Mouse (Mus musculus): Measurements from ENCODE around the gene Hist1h2bf. TPM values are rescaled to one million over a fixed set of nuclear protein-coding genes. Genes with fewer than 3 reads are reported as not detected.
"Not testable (repeated sequence)": the region's sequence is repeated elsewhere in the genome, so short reads cannot be mapped to it uniquely, and the experiment has no call there.

Gene Hist1h2bf
- 6.7 and 10.8 TPM in 2 replicates for polyA plus RNA-seq (2014; fragmentation: Nextera tagmentation; extraction: Ambion mirVana)

- not testable (repeated sequence) for H3K4me1 ChIP-seq (ENCODE audit: control insufficient read depth, insufficient read depth, low read length); H3K36me3 ChIP-seq (ENCODE audit: control insufficient read depth, insufficient read depth, low read length); H3K27me3 ChIP-seq (ENCODE audit: control insufficient read depth, insufficient read depth, low read length); H3K9me3 ChIP-seq (ENCODE audit: control insufficient read depth, low read length)
- peak within 1 kb of the TSS; percentile 94 for H3K27ac ChIP-seq (ENCODE audit: low read depth, low read length)
- peak within 1 kb of the TSS; percentile 69 for H3K4me2 ChIP-seq (replicated peaks; ENCODE audit: low read depth, low read length)
- H3K9ac ChIP-seq (ENCODE audit: low read depth, low read length), result peak within 1 kb of the TSS; percentile 82
- H3K4me3 ChIP-seq (ENCODE audit: low read length), result peak within 1 kb of the TSS; percentile 54
- WGBS, result under 1% methylated on average over 30 of the region's 42 CpGs
- ATAC-seq (ENCODE audit: low FRiP score, low TSS enrichment), result peak; percentile 92
Observed at GRCm38 (mm10) chr13:23573898-23574524, at the start of gene Hist1h2bf, which contains the start of gene Hist1h2ad. Gene Hist1h2bf (minus strand): TSS chr13:23574196. Gene Hist1h2ad (plus strand): TSS chr13:23574381.

- H3K36me3 ChIP-seq (ENCODE audit: control insufficient read depth, insufficient read depth, low read length), result no peaks in the 10 kb centered on the region
- ATAC-seq (ENCODE audit: low FRiP score, low TSS enrichment), result no peak
- peaks cover 3% of the 10 kb centered on the region; the same call in 1 of the 2 replicates for H3K4me1 ChIP-seq (ENCODE audit: control insufficient read depth, insufficient read depth, low read length)
- peak overlapping the region; percentile 77 for H3K4me2 ChIP-seq (replicated peaks; ENCODE audit: low read depth, low read length)
- peak overlapping the region; percentile 95 for H3K9ac ChIP-seq (ENCODE audit: low read depth, low read length)
- peak overlapping the region; percentile 99 for H3K27ac ChIP-seq (ENCODE audit: low read depth, low read length)
- peak overlapping the region; percentile 75; the same call in 1 of the 2 replicates for H3K4me3 ChIP-seq (ENCODE audit: low read length)
- H3K9me3 ChIP-seq (ENCODE audit: control insufficient read depth, low read length), result no peaks in the 10 kb centered on the region
- 28% methylated on average over 7 of the region's 7 CpGs for WGBS
- H3K27me3 ChIP-seq (ENCODE audit: control insufficient read depth, insufficient read depth, low read length), result no peaks in the 10 kb centered on the region
Observed at GRCm38 (mm10) chr13:23622861-23623450, 49.0 kb upstream of the Hist1h2bf start.

DNA sequence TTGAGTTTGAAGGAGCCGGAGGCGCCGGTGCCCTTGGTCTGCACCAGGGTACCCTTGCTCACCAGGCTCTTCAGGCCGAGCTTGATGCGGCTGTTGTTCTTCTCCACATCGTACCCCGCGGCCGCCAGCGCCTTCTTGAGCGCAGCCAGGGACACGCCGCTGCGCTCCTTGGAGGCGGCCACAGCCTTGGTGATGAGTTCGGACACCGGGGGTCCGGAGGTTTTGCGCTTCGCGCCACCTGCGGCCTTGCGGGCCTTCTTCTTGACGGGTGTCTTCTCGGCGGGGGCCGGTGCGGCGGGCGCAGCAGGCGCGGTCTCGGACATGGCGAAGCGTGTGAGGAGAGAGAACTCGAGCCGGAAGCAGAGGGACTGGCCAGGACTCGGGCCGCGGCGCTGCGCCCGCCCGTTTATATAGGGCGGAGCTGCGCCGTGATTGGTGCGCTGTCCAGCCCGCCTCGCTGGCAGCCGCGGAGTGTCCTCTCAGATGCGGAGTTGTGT is 48.2 kb upstream of the Hist1h2bf start, which contains the start of gene Hist1h1e:
TSS of gene Hist1h1e (minus strand) at position 384 of the 497 bp plus-strand sequence.
- H3K9me3 ChIP-seq (ENCODE audit: control insufficient read depth, low read length); H3K4me1 ChIP-seq (ENCODE audit: control insufficient read depth, insufficient read depth, low read length); H3K27me3 ChIP-seq (ENCODE audit: control insufficient read depth, insufficient read depth, low read length); H3K36me3 ChIP-seq (ENCODE audit: control insufficient read depth, insufficient read depth, low read length): not testable (repeated sequence)
- ATAC-seq (ENCODE audit: low FRiP score, low TSS enrichment), result peak; percentile 96
- Histone ChIP-seq H3K4me3 (ENCODE audit: low read length) (peak within 1 kb of the TSS; percentile 75), H3K9ac (ENCODE audit: low read depth, low read length) (peak within 1 kb of the TSS; percentile 95), H3K27ac (ENCODE audit: low read depth, low read length) (peak within 1 kb of the TSS; percentile 99), H3K4me2 (replicated peaks; ENCODE audit: low read depth, low read length) (peak within 1 kb of the TSS; percentile 77)
- WGBS, result under 1% methylated on average over 45 of the region's 53 CpGs

DNA sequence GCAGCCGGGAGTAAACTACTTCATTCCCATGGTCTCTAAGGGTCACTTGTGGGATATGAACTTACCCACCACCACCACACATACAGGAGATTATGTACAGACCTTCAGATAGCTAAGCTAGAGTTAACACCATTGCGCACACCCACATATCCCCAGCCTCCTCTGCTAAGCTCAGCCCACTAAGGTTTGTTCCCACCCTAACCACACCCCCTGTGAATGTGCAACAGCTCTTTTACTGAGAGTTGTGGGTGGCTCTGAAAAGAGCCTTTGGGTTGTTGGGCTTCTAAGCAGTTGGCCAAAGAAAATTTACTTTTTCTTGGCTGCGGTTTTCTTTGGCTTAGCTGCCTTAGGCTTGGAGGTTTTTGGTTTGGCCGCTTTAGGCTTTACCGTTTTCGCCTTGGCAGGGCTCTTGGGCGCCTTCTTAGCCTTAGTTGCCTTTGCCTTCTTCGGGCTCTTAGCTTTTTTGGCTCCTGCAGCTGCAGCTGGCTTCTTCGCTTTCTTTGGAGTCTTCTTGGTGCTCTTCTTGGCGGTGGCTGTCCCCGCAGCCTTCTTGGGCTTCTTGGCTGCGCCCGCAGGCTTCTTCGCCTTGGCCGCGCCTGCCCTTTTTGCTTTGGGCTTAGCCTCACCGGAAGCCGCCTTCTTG is 47.7 kb upstream of the Hist1h2bf start:
- Histone ChIP-seq H3K4me2 (replicated peaks; ENCODE audit: low read depth, low read length) (peak overlapping the region; percentile 77), H3K4me3 (ENCODE audit: low read length) (peak overlapping the region; percentile 75), H3K27me3 (ENCODE audit: control insufficient read depth, insufficient read depth, low read length) (no peaks in the 10 kb centered on the region), H3K9me3 (ENCODE audit: control insufficient read depth, low read length) (no peaks in the 10 kb centered on the region), H3K36me3 (ENCODE audit: control insufficient read depth, insufficient read depth, low read length) (no peaks in the 10 kb centered on the region), H3K9ac (ENCODE audit: low read depth, low read length) (peak overlapping the region; percentile 95), H3K4me1 (ENCODE audit: control insufficient read depth, insufficient read depth, low read length) (peaks cover 3% of the 10 kb centered on the region; the same call in 1 of the 2 replicates), H3K27ac (ENCODE audit: low read depth, low read length) (peak overlapping the region; percentile 99)
- ATAC-seq (ENCODE audit: low FRiP score, low TSS enrichment), result peak; percentile 84
- WGBS, result under 1% methylated on average over 18 of the region's 18 CpGs

- Histone ChIP-seq H3K36me3 (ENCODE audit: control insufficient read depth, insufficient read depth, low read length) (no peaks in the 10 kb centered on the region), H3K4me3 (ENCODE audit: low read length) (peak within 1 kb of the TSS; percentile 75), H3K9me3 (ENCODE audit: control insufficient read depth, low read length) (no peaks in the 10 kb centered on the region), H3K9ac (ENCODE audit: low read depth, low read length) (peak within 1 kb of the TSS; percentile 95), H3K4me1 (ENCODE audit: control insufficient read depth, insufficient read depth, low read length) (peaks cover 3% of the 10 kb centered on the region; the same call in 1 of the 2 replicates), H3K27ac (ENCODE audit: low read depth, low read length) (peak within 1 kb of the TSS; percentile 99), H3K4me2 (replicated peaks; ENCODE audit: low read depth, low read length) (peak within 1 kb of the TSS; percentile 77), H3K27me3 (ENCODE audit: control insufficient read depth, insufficient read depth, low read length) (no peaks in the 10 kb centered on the region)
- WGBS, result under 1% methylated on average over 27 of the region's 27 CpGs
- peak; percentile 85 for ATAC-seq (ENCODE audit: low FRiP score, low TSS enrichment)
Observed at GRCm38 (mm10) chr13:23620733-23621531, 46.9 kb upstream of the Hist1h2bf start, which contains the start of gene Hist1h2be. Gene Hist1h2be (minus strand): TSS chr13:23621124.

GRCm38 (mm10) chr13:23620056-23620732 is 46.2 kb upstream of the Hist1h2bf start:
- Histone ChIP-seq H3K9me3 (ENCODE audit: control insufficient read depth, low read length) (no peaks in the 10 kb centered on the region), H3K4me2 (replicated peaks; ENCODE audit: low read depth, low read length) (peak overlapping the region; percentile 77), H3K27me3 (ENCODE audit: control insufficient read depth, insufficient read depth, low read length) (no peaks in the 10 kb centered on the region), H3K4me3 (ENCODE audit: low read length) (peak overlapping the region; percentile 75), H3K36me3 (ENCODE audit: control insufficient read depth, insufficient read depth, low read length) (no peaks in the 10 kb centered on the region), H3K4me1 (ENCODE audit: control insufficient read depth, insufficient read depth, low read length) (peaks cover 3% of the 10 kb centered on the region; the same call in 1 of the 2 replicates), H3K27ac (ENCODE audit: low read depth, low read length) (peak overlapping the region; percentile 99), H3K9ac (ENCODE audit: low read depth, low read length) (peak overlapping the region; percentile 95)
- WGBS, result 52% methylated on average over 12 of the region's 12 CpGs
- no peak for ATAC-seq (ENCODE audit: low FRiP score, low TSS enrichment)

- 55% methylated on average over 3 of the region's 3 CpGs for WGBS
- peak; percentile 49; the same call in 1 of the 2 replicates for ATAC-seq (ENCODE audit: low FRiP score, low TSS enrichment)
Observed at GRCm38 (mm10) chr13:23611638-23612037, 37.6 kb upstream of the Hist1h2bf start.

GRCm38 (mm10) chr13:23610393-23610792 is 36.4 kb upstream of the Hist1h2bf start:
- H3K36me3 ChIP-seq (ENCODE audit: control insufficient read depth, insufficient read depth, low read length), result no peaks in the 10 kb centered on the region
- no peak overlapping the region for H3K9ac ChIP-seq (ENCODE audit: low read depth, low read length)
- no peak overlapping the region for H3K4me3 ChIP-seq (ENCODE audit: low read length)
- WGBS, result 76% methylated on average over 2 of the region's 2 CpGs
- no peak overlapping the region for H3K27ac ChIP-seq (ENCODE audit: low read depth, low read length)
- no peak overlapping the region for H3K4me2 ChIP-seq (replicated peaks; ENCODE audit: low read depth, low read length)
- no peaks in the 10 kb centered on the region for H3K4me1 ChIP-seq (ENCODE audit: control insufficient read depth, insufficient read depth, low read length)
- no peak for ATAC-seq (ENCODE audit: low FRiP score, low TSS enrichment)
- H3K27me3 ChIP-seq (ENCODE audit: control insufficient read depth, insufficient read depth, low read length), result no peaks in the 10 kb centered on the region
- H3K9me3 ChIP-seq (ENCODE audit: control insufficient read depth, low read length), result no peaks in the 10 kb centered on the region

More at GRCm38 (mm10) chr13:23611638-23612037, 37.6 kb upstream of the Hist1h2bf start:
- Histone ChIP-seq H3K36me3 (ENCODE audit: control insufficient read depth, insufficient read depth, low read length) (no peaks in the 10 kb centered on the region), H3K4me1 (ENCODE audit: control insufficient read depth, insufficient read depth, low read length) (no peaks in the 10 kb centered on the region), H3K9ac (ENCODE audit: low read depth, low read length) (no peak overlapping the region), H3K4me2 (replicated peaks; ENCODE audit: low read depth, low read length) (no peak overlapping the region), H3K27ac (ENCODE audit: low read depth, low read length) (0 out of 2 replicates have a peak overlapping the region, but pooled peaks have one; percentile 19), H3K4me3 (ENCODE audit: low read length) (no peak overlapping the region), H3K27me3 (ENCODE audit: control insufficient read depth, insufficient read depth, low read length) (no peaks in the 10 kb centered on the region), H3K9me3 (ENCODE audit: control insufficient read depth, low read length) (no peaks in the 10 kb centered on the region)
